Mouse (Mus musculus) olfactory bulb, adult 2 months (tissue): ENCODE measurements around the gene Npr2.

ENCODE experiments used
- CTCF ChIP-seq: fragments of 200-500 bp; IDR thresholded peaks from 2 replicates; pipeline ENCODE4 v1.5.1; 2012; ENCODE audit warnings: low read depth, mild to moderate bottlenecking, low read length, moderate library complexity; ENCODE audit not compliant: insufficient read depth
- POLR2A ChIP-seq: fragments of 200-500 bp; IDR thresholded peaks from 2 replicates; pipeline ENCODE4 v1.6.1; 2012; ENCODE audit warnings: mild to moderate bottlenecking, low read depth, low read length, moderate library complexity; ENCODE audit not compliant: insufficient read depth

- TF ChIP-seq POLR2A (no peak), CTCF (no peak)
Observed at GRCm38 (mm10) chr4:43640491-43640890, 8.8 kb downstream of the Npr2 start.
